Mouse (Mus musculus) effector memory CD4-positive, alpha-beta T cell, adult 7 months (primary cell): ENCODE data around the gene Olfr267. TPM values are rescaled to one million over a fixed set of nuclear protein-coding genes. Genes with fewer than 3 reads are reported as not detected.

Experiments used
- polyA plus RNA-seq: library from polyadenylated mRNA; unstranded; fragments of 100-300 nt; shearing (Covaris generic); gene quantifications from one replicate; pipeline ENCODE4 v1.2.1, GENCODE M21; 2017

The Olfr267 gene
- polyA plus RNA-seq = 0.34 TPM

GRCm38 (mm10) chr4:58787616-58788015, at the start of gene Olfr267:
Gene Olfr267, minus strand, starts transcription at chr4:58787716.

Other genes starting within 250 kb of the Olfr267 start
- gene Lpar1, start 233.8 kb downstream of the Olfr267 start, polyA plus RNA-seq = not detected
- gene Ecpas, start 125.0 kb upstream of the Olfr267 start, polyA plus RNA-seq = 55.5 TPM
- not detected for gene Zkscan16, start 155.9 kb upstream of the Olfr267 start, polyA plus RNA-seq
- not detected for gene Ptgr1, start 199.4 kb upstream of the Olfr267 start, polyA plus RNA-seq
- 6.0 TPM for gene Dnajc25, start 207.3 kb upstream of the Olfr267 start, polyA plus RNA-seq
- gene Gm20503, start 215.5 kb upstream of the Olfr267 start, polyA plus RNA-seq = 6.6 TPM
- gene Gng10, start 247.4 kb upstream of the Olfr267 start, polyA plus RNA-seq = 74.6 TPM